Mouse (Mus musculus): ENCODE data around the gene Cisd3. TPM values are rescaled to one million over a fixed set of nuclear protein-coding genes. Genes with fewer than 3 reads are reported as not detected.

The Cisd3 gene
- 149 and 167 TPM in 2 replicates for polyA plus RNA-seq (2012; rRNA removed)

GRCm38 (mm10) chr11:97685613-97686321 is at the start of gene Cisd3:
Gene Cisd3, plus strand, starts transcription at chr11:97685826.

GRCm38 (mm10) chr11:97662893-97663527 is 22.6 kb upstream of the Cisd3 start, which contains the start of gene Mllt6:
Gene Mllt6, plus strand, starts transcription at chr11:97663414.

GRCm38 (mm10) chr11:97700003-97700745 is 14.5 kb downstream of the Cisd3 start, which contains the start of gene Pcgf2:
Gene Pcgf2, minus strand, starts transcription at chr11:97700497.

GRCm38 (mm10) chr11:97703039-97703826 is 17.6 kb downstream of the Cisd3 start, which contains the start of gene Psmb3:
Gene Psmb3, plus strand, starts transcription at chr11:97703399.

Other genes starting within 250 kb of the Cisd3 start
- gene 4933428G20Rik, start 185.5 kb upstream of the Cisd3 start, polyA plus RNA-seq (2012; rRNA removed), result not detected in 2 replicates
- gene Srcin1, start 109.6 kb upstream of the Cisd3 start, polyA plus RNA-seq (2012; rRNA removed), result 0.73 and 0.81 TPM in 2 replicates
- gene Epop, start 56.1 kb upstream of the Cisd3 start, polyA plus RNA-seq (2012; rRNA removed), result 4.3 and 4.6 TPM in 2 replicates
- gene Mllt6, start 22.4 kb upstream of the Cisd3 start, polyA plus RNA-seq (2012; rRNA removed), result 45.1 and 49.9 TPM in 2 replicates
- gene Pcgf2, start 14.7 kb downstream of the Cisd3 start, polyA plus RNA-seq (2012; rRNA removed), result 95.9 and 122 TPM in 2 replicates
- 214 and 261 TPM in 2 replicates for gene Psmb3, start 17.6 kb downstream of the Cisd3 start, polyA plus RNA-seq (2012; rRNA removed)
- gene Pip4k2b, start 58.9 kb downstream of the Cisd3 start, polyA plus RNA-seq (2012; rRNA removed), result 5.8 and 6.2 TPM in 2 replicates
- gene Cwc25, start 80.7 kb downstream of the Cisd3 start, polyA plus RNA-seq (2012; rRNA removed), result 5.4 and 6.2 TPM in 2 replicates
- 0.22 TPM in 1 of 2 replicates, not detected in the other for gene 1700001P01Rik, start 90.1 kb downstream of the Cisd3 start, polyA plus RNA-seq (2012; rRNA removed)
- gene Rpl23, start 96.6 kb downstream of the Cisd3 start, polyA plus RNA-seq (2012; rRNA removed), result 86.3 and 88.2 TPM in 2 replicates
- gene Lasp1, start 113.2 kb downstream of the Cisd3 start, polyA plus RNA-seq (2012; rRNA removed), result 238 and 246 TPM in 2 replicates
- 1.4 and 2.0 TPM in 2 replicates for gene B230217C12Rik, start 155.0 kb downstream of the Cisd3 start, polyA plus RNA-seq (2012; rRNA removed)
- 0.14 TPM in 2 replicates for gene Fbxo47, start 198.3 kb downstream of the Cisd3 start, polyA plus RNA-seq (2012; rRNA removed)

Data from colon, adult 2 months (tissue).